In the genomic region with DNA sequence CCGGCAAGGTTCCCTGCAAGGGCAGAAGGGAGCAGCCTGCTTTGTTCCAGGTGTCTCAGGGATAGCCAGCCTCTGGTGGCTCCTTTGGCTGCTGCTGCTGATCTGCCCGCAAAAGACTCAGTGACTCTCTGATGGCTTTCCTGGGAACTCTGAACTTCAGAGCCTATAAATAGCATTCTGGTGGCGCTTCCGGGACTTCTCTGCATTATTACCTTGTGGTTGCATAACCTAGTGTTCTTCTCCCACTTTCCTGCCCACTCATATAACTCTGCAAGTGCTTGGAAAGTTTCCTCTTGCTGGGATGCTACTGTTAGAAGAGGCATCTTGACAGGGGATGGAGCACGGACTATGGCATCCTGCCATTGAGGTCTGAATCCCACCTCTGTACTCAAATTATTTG, we compare ENCODE assay signal across 29 mouse cellular contexts. TPM values are rescaled to one million over a fixed set of nuclear protein-coding genes. Genes with fewer than 3 reads are reported as not detected.
"Had no signal": no experiment of that assay in that cellular context is flagged by ENCODE, and none has a peak within 500 bp of the region (broad histone marks: within the 10 kb centered on the region; RNA-seq: fewer than 3 reads in every experiment).

No protein-coding gene starts in this region.

- H3K27ac ChIP-seq: gastrocnemius, adult 2 months; heart, embryonic 13.5 days; heart, embryonic 15.5 days; hindbrain, embryonic 10.5 days; hindbrain, embryonic 12.5 days; hindbrain, embryonic 15.5 days; hindbrain, postnatal 0 days; layer of hippocampus, adult 2 months; left cerebral cortex, adult 2 months; limb, embryonic 10.5 days; limb, embryonic 12.5 days had no signal

- H3K9ac ChIP-seq: heart, embryonic 13.5 days; heart, embryonic 15.5 days; hindbrain, embryonic 12.5 days; hindbrain, embryonic 15.5 days; limb, embryonic 12.5 days had no signal

- H3K27me3 ChIP-seq: hindbrain, embryonic 12.5 days; hindbrain, embryonic 15.5 days; limb, embryonic 12.5 days had no signal

- H3K4me3 ChIP-seq: gastrocnemius, adult 2 months; heart, embryonic 13.5 days; heart, embryonic 15.5 days; hindbrain, embryonic 10.5 days; hindbrain, embryonic 12.5 days; hindbrain, embryonic 15.5 days; layer of hippocampus, adult 2 months; left cerebral cortex, adult 2 months; limb, embryonic 10.5 days; limb, embryonic 12.5 days had no signal

- H3K9me3 ChIP-seq: heart, embryonic 13.5 days; heart, embryonic 15.5 days; hindbrain, embryonic 10.5 days; hindbrain, embryonic 12.5 days; hindbrain, embryonic 15.5 days; limb, embryonic 10.5 days; limb, embryonic 12.5 days had no signal

- H3K36me3 ChIP-seq: heart, embryonic 13.5 days; heart, embryonic 15.5 days; hindbrain, embryonic 10.5 days; hindbrain, embryonic 12.5 days; hindbrain, embryonic 15.5 days; limb, embryonic 10.5 days; limb, embryonic 12.5 days had no signal

- H3K4me2 ChIP-seq: heart, embryonic 11.5 days; heart, embryonic 13.5 days; heart, embryonic 15.5 days; hindbrain, embryonic 12.5 days; hindbrain, embryonic 15.5 days; limb, embryonic 12.5 days; liver, embryonic 11.5 days had no signal

- ATAC-seq: forebrain, embryonic 16.5 days; hindbrain, postnatal 0 days had no signal

- DNase-seq: gastrocnemius, adult 2 months; gastrocnemius, postnatal 10 days; gastrocnemius, postnatal 25 days; heart, adult 18-20 months; heart, postnatal 10 days; heart, postnatal 4 days; kidney, adult 18-20 months; kidney, adult 8-10 months; kidney, postnatal 10 days; kidney, postnatal 25 days; kidney, postnatal 4 days; liver had no signal

- H3K4me1 ChIP-seq: heart, embryonic 13.5 days; heart, embryonic 15.5 days; hindbrain, embryonic 10.5 days; hindbrain, embryonic 12.5 days; hindbrain, embryonic 15.5 days had no signal

RNA-seq across cellular contexts. Expression of gene Tmprss4, which starts 6.3 kb away (rescaled TPM):
- polyA plus RNA-seq: forebrain, embryonic 16.5 days; hindbrain, embryonic 10.5 days; hindbrain, postnatal 0 days; limb, embryonic 12.5 days; liver, embryonic 11.5 days had no signal

RNA-seq across cellular contexts. Expression of gene BC049352, which starts 15.7 kb away (rescaled TPM):
- polyA plus RNA-seq: heart, embryonic 11.5 days; heart, embryonic 13.5 days; heart, embryonic 15.5 days; hindbrain, embryonic 10.5 days; hindbrain, embryonic 12.5 days; hindbrain, embryonic 15.5 days; intestine, embryonic 14.5 days; kidney, embryonic 14.5 days; kidney, embryonic 16.5 days; limb, embryonic 10.5 days; limb, embryonic 12.5 days; limb, embryonic 14.5 days had no signal

RNA-seq across cellular contexts. Expression of gene Scn4b, which starts 59.4 kb away (rescaled TPM):
- polyA plus RNA-seq: intestine, embryonic 14.5 days had no signal
